Mouse (Mus musculus): ENCODE measurements at regions not wholly inside any gene's neighbourhood (a gene's known extent, or its start where the extent isn't known, plus 50 kb on each side); places are given as distances from the start of the nearest gene placed in this dataset.

DNA sequence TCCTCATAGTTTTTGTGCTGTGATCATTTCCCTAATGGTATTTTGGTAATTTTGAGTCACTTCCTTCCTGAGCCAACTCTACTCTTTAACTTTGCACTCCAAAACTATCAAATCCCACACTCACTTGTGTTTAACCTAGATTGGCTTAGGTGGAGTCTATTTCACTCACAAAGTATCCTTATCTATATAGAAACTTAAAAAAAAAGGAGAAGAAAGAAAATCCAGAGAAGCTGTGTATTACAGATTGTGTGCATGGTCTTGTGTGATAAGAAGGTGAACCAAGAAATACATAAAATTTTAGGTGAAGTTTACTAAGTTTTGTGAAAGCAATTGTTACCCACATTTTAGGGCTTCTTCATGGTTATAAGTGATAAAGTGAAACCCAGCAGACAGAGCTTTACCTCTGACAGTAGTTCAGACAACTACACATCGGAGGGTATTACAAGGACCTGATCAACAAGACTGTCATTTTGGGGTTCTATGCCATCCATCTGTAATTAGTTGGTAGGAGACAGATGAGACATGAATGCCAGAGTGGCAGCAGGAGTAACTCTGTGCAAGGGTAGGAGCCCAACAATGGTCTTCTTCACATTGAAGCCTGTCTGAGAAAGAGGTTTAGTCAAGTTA lies 350.0 kb downstream of the Ccser2 start:
- DNase-seq: no peak

DNA sequence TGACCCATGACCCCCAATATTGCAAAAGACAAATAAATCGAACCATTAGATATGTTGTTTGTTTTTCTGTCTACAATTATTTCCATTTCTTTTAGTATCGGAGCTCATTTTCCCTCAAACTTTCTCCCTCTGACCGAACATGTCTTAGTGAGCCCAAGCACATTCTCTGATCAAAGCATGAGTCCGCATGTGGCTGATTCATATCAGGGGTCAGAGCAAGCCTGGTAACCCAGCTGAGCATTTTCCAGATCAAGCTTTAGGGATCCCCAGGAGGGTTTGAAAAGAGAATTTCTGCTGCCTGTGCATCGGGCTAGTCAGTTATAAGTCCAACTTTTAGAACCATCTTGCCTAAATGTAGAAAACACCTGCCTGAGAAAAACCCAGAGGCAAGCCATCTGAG lies 350.6 kb downstream of the Ccser2 start:
- no peak for DNase-seq

DNA sequence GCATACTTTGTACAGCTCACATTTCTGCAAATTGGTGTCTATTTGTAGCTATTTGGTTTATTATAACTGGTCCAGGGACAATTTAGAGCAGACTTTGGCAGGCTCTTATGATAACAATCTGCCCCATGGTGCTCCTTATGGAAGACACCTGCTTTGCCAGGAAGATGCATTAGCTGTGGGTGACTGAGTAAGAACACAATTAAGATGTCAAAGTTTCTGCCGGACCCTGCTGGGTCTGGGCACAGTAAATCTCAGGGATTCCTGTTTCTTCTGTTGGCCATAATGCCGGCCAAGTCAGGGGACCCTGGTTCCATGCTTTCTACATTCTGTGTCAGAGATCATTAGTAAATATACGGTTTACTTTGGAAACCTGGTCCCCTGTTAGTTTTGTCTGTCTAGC lies 353.7 kb downstream of the Ccser2 start:
- DNase-seq: no peak

DNA sequence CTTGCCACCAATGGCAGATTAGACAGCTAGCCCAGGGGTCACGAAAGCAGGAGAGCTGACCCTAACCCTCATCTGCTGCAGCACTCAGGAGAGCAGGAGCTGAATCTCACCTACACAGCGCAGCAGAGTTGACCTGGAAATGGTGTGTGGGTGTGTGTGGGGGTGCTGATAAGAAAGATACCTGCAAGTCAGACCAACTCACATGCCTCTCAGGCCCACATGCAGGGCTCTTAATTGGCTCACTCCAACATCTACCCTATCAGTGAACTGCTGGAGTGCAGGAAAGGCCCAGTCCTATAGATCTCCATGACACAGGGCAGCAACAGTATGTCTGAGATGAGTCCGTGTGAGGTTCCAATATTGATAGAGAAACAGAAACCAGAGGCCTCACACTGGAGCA lies 355.7 kb downstream of the Ccser2 start:
- no peak for DNase-seq

DNA sequence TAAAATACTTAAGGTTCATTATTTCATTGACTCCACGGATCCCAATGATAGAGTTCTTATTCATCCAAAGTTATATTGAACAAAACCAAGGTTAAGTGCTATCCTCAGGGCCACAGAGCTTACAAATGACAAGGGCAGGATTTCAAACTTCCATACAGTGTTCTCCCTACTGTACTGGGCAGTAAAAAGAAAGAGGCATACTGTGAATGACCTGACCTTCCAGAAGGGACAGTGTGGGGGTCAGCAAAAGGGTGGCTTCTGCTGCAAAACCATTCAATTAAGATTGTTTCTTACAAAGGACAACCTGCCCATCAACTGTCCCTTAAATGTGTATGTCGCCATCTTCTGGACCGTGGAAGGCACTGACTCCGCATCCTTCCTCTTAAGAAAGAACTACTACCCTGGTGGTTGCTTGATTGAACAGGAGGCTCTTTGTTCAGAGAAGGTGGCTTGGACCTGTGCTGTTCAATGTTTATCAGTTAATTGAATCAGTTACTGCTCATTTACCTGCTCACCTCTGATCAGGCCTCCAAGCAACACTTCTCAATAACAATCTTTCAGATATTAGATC lies 384.4 kb downstream of the Ccser2 start:
- peak; percentile 9 for DNase-seq

DNA sequence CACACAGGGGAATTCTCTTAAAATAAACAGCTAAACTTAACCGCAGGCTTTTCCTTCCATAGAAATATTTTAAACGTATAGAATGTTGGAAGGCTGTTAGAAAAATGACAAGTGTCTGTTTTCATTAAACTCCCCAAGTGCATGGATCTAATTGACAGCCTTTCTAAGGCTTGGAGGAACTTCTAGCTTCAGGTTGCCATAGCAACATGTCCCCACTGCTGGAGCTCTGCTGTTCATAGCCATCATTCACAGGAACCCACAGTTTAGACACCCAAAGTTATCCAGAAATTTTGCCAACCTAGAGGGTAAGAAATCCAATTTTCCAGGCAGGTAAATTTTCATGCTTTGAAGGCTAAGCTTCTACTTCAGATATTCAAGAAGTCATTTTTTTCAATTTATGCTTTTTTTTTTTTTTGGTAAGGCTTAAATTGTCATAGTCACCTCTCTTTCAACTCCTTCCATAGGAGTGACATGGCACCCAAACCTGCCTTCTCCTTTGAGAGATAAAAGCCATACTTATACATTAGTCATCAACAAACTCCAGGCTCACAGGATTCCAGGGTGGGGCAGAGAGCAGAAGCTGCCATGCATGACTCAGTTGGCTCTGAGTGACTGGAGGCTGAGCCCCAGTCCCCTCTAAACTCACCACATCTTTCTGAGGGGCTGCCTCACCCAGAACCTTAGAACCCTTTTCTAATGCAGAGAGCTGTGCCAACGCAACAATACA lies 385.1 kb downstream of the Ccser2 start:
- no peak for DNase-seq

DNA sequence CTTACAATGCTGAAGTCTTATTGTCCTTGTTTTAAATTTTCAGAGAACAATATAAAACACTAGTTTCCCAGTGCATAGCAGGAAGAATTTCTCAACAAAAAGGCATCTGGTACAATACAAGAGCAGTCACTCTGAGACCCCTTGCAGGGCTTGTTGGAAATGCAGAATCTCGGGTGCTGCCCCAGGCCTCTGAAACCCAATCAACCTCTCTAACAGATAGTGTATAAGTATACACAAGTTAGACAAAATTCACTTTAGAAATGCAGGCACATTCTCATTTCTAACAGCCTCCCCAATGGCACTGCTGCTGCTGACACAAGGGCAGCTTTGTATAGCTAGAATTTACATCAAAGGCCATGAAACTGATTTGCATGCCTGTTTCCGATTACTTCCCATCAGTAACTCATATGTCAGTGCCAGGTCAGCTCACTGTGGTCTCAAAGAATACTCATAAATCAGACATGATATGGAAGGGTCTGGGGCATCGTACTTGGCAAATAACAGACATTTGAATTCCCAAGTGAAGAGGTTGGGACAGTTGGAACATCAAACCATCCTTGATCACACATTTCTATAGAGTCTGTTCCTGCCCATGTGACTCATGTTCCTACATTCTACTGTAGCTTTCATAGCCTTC lies 405.2 kb downstream of the Ccser2 start:
- no peak for DNase-seq

DNA sequence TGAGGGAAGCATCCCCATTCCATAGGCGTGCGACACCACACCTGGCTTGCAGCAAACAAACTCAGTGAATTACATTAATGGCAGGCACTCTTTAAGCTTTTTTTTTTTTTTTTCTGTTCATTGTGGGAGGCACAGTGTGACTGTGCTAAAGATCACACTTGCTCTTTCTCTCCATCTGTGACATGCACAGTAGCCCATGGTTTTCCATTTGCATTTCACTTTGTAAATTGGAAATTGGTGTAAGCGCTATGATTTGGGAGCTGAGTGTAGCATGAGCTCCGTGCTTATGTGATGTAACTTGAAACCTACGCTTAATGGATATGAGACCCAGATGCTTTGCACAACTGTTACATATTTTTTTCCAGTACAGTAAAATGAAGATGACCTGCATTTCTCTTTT lies 431.2 kb downstream of the Ccser2 start:
- DNase-seq: no peak

DNA sequence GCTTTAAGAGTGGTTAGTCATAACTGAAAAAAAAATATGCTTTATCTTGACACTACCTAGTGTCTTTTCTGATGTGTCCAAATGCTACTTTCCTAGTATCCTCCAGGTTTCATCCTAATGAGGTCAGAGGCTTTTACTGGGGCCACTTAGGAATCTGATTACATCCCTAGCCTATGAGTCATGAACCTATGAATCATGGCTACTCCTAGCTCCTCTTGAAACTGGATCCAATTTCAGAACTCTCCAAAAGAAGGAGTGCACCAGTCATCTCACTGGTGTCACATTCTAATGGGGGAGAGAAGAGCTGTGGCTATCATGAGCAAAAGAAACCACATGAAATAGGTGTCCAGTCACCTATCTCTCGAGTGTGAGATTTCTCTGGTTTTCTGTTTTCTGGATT lies 432.6 kb downstream of the 4930474N05Rik start:
- DNase-seq: no peak

DNA sequence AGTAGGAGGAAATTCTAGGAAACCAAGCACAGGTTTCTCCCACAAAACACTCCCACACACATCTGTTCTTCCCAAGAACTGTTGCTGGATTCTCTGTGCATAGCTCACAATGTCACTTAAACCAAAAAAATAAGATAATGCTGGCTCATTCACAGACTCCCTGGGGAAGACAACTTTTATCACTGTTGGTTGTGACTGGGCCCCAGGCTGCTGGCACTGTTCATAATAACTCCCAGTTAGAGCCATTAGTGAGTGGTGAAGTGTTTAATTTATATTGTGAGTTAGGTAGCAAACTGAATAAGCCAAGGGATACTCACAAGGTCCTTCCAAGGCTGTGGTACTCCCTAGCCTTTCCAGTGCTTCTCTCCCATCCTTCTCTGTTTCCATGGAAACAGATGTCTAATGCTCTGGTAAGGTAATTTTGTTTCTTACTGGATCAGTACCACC lies 430.9 kb downstream of the 4930474N05Rik start:
- DNase-seq: no peak

DNA sequence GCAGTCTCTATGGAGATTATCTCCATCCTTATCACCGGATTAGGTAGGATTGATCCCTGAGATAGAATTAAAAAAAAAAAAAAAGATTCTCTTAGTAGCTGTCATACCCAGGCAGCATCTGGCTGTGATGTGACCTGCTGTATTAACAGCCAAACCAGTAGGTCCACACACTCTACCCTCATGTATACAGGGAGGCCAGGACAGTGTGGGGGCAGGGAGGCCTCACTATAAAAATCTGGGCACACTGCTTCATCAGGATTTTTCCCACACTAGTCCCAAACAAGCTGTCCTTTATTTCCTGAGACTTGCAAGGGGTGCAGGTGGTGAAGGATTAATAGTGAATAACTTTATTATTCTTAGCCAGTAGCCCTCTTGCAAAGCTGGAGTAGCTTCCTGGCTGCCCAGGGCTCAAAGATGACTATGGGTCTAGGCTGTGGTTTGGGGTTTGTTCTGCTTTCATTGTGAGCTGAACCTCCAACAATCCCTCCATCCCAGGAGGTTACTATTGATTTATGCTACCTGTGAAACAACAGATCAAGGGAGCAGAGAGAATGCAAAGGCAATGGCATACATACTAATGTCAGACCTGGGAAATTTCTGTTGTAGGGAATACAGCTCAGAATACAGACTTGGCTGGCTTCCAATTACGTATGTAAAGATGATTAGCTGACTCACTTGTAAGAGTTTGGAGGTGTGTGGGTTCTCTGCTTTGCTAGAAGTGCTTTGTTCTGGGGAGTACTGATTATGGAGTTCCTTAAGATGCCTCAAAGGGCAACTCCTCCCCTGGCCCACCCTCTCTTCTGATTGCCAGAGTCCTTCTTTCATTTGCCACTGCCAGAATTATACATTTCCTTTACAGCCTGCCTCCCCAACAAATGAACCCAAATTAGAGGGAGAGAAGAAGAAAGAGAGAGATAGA lies 407.6 kb downstream of the 4930474N05Rik start:
- DNase-seq: no peak

DNA sequence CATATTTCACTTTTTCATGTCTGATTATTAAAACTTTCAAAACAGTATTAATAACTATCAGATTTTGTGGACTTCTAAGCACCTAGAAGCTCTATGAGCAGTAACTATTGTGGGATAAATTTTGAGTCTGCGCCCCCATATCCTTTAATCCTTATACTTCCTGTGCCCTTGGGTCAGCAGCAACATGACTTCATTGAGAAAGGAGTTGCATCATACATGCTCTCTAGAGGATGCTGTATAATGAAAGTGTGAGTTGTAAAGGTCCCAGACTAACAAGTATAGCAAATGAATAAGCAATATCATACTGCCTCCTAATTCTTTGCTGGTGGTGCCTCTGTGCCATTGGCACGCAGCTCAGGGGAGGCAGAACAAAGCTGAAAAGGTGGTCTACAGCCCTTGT lies 404.6 kb downstream of the 4930474N05Rik start:
- DNase-seq: no peak

DNA sequence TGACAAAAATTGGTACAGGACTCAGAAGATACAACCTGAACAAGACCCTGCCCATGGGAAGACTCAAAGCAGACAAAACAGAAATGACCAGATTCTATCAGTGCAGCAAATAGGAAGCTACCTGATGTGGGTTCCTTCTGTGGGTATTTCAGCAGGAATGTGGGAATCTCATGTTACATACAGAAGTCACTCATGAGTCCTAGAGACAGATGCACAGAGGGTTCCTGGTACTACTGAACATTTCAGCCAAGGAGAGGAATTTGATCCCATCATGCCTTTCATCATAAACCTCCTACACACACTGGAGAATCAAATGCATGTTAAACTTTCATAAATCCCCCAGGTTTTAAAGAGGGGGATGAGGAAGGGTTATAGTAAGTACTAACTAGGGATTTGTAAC lies 390.8 kb downstream of the 4930474N05Rik start:
- no peak for DNase-seq

DNA sequence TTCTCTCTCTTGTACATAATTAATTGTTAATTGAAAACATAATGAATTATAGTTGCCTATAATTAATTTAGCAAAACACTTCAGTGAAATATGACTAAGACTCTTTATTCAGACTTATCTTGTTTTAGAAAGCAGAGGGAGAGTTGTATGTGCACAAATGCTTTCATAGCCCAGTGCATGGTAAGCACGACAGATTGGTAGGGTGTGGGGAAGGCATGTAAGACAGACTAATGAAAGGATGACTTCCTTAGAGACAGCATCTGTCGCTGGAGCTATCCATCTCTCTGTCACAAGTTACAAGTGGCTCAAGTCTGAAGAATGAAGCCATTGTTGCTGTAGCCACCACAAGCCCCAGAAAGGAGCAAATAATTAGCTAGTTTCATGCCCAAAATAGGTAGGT lies 376.9 kb downstream of the 4930474N05Rik start:
- DNase-seq: no peak

DNA sequence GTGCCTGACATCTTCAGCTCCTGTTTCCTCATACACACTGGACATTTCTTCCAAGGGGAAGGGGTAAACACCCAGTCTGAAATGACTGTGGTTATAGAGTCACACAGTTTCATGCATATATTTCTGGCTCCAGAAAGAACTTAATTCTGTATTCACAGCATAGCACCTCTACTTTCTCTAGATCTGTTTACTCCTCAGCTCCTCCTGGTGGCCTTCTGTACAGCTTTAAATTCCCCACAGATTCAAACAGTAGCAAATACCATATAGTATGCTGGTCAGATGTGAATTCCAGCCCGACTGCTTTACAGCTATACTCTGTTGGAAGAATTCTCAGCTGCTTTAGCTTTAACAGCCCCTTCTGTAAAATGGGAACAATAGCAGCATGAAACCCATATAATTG lies 375.6 kb downstream of the 4930474N05Rik start:
- peak; percentile 3 for DNase-seq

DNA sequence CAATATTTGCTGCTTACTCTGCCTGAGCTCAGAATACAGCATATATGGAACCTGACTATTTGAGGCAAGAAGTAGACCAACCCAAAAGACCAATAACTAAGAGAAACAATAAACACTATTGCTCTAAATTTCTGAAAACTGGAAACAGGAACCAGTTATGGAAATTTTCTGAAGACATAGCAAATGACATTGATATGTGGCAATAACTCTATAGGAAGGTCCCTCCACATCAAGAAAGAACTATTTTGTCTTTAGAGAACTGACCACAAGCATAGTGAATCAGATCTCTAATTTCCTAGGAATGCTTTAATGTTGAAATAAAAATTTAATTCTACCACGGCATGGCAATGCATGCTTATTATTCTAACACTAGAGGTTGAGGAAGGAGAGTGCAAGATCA lies 358.3 kb downstream of the 4930474N05Rik start:
- DNase-seq: no peak

DNA sequence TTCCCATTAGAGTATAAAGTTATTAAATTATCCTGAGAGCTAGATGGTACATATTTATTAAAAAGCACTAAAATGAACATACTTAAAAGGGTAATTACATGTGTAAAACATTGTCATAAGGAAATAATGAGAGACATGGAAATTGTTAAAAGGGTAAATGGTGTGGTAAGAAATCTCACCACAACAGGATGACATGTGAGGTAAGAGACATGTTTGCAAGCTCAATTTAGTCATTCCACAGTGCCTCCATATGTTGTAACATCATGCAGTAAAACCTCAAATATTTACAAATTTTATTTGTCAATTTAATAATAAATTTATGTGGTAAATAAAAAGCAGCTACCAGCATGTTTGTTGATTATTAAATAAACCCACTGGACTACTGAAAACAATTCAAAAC lies 355.4 kb downstream of the 4930474N05Rik start:
- no peak for DNase-seq

DNA sequence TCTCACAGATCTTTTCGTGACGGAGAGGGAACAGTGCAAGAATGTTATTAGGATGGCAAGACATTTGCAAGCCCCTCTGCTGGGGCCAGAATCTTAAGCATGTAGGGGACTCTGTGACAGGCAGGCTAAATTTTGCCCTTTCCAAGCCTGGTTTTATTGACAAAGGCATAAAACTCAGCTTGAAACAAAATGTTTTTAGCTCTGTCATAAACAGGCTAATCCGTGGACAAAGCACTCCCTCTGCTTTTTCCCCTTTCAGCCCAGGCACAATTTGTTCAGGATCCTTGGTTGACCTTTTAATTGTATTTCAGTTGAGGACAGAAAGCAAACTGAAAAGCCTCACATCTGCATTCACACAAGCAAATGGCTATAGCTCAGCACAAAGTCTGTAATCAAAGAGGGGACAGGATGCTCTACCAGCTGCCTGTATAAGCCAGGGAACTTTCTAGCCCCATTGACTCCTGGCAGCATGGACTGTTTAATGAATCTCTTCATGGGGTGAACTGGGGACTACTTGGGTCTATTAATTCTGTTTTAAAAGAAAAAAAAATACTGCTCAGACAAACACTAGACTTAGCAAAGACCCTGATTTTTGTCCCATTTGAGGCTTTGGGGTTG lies 320.0 kb downstream of the 4930474N05Rik start:
- DNase-seq: no peak

DNA sequence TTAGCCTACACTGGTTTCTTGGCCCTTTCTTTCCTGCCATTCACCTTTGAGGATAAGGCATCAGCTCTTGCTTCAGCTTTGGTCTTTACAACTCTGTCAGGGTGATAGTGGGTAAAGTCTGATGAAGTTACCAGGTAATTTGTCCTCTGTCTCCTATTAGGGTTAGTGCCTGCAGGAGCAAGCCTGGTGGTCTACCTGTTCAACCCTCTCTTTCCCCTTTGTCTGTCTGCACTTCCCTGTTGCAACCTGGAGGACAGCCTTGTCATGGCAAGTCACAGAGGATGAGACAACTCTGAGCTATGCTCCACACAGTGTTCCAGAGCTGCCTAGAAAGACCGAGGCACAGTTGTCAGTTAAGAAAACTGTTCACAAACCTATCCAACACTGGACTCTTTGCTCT lies 319.5 kb downstream of the 4930474N05Rik start:
- DNase-seq: no peak
